Mouse (Mus musculus) hindlimb bud, embryonic 11.5 days (tissue): ENCODE results near the gene Mta2.
"Not testable (repeated sequence)": the region's sequence is repeated elsewhere in the genome, so short reads cannot be mapped to it uniquely, and the experiment has no call there.

Experiments used
- DNase-seq: peaks from one replicate; pipeline ENCODE4 v3.0.0-alpha.2; 2012; ENCODE audit warnings: low read depth, low spot score; ENCODE audit errors: extremely low spot score

The Mta2 gene

DNA sequence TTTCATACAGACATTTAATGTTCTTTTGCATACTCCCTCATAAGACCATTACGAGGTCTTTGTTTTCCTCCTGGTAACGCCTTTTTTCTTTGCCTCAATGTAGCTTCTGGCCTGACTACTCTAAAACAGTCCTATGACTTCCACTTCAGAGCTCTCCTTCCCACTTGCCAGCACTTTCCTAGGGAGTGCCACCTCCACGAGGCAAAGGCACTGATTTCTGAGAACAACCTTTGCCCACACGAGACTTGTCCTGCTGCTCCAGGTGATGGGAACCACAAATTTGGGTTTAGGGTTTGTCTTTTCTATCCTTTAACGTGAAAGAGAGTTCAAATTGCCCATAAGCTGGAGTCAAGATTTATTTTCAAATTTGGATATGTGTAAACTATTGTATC lies 24.5 kb downstream of the Mta2 start:
- no peak for DNase-seq

DNA sequence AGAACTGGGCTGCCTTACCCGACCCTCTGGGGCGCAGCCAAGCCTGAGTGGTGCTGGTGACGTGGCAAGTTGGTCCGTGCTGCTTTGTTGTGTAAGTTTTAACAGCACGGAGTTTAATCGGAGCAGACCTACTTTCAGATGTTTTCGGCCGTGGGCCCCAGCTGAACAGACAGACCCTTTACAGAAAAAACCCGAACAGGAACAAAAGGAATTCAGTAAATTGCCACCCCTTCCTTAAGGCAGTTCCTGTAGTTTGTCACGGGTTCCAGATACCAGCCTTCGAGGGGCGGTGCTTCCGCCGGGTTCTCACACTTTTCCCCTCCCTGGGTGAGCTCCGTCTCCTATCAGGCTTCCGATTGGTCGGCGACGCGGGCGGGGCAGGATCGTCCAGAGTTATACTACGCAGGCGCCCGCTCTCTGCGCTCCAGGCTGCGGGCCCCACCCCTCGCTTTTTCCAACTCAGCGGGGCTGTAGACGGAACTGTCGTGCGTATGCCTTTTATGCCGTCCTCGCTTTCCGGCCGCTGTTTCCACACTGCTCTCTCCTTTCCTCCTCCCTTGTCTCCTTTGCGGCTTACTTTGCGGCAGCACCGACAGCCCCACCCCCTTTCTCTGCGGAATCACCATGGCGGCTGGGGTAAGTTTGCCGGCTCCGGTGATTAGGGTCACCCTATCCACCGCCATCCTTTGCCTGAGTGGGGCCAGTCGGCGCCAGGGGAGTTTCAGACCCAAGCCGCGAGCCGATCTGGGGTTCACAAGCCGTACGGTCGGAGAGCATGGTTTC lies 25.1 kb downstream of the Mta2 start, which contains the start of gene Eef1g:
Gene Eef1g (plus strand): TSS at position 452 of the 783 bp plus-strand sequence.
- DNase-seq = peak; percentile 91

- DNase-seq = no peak
These were observed 25.7 kb downstream of the Mta2 start for GRCm38 (mm10) chr19:8967373-8967743.

DNA sequence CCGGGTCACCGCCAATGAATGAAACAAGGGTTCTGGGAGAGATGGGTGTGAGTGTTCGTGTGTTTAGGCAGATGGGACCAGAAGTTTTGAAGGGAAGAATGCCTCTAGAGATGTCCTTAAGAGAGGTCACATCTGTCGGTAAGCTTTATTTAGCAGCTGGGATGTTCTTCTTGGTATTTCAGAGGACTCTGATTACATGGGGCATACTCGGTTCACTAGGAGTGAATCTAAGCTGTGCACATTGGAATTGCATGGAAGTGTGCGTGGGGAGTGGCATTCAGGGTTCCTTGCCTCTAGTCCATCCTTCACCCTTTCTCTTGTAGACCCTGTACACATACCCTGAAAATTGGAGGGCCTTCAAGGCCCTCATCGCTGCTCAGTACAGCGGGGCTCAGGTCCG lies 26.2 kb downstream of the Mta2 start:
- DNase-seq = no peak

DNA sequence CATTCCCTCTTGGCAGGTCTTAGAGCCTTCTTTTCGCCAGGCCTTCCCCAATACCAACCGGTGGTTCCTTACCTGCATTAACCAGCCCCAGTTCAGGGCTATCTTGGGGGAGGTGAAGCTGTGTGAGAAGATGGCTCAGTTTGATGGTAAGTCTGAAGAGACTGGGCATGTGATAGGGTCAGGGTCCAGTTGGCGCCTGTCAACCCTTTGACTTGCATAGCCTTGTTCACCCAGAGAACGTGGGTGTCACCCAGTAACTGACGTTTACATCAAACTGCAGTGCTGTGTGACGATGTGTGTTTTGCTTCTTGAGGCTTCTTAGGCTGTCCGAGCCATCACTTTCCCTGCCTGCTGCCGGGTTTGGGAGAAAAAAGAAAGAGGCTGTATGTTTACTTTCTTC lies 30.8 kb downstream of the Mta2 start:
- not testable (repeated sequence) for DNase-seq

- no peak for DNase-seq
These were observed 33.0 kb downstream of the Mta2 start for GRCm38 (mm10) chr19:8974638-8975037.

DNA sequence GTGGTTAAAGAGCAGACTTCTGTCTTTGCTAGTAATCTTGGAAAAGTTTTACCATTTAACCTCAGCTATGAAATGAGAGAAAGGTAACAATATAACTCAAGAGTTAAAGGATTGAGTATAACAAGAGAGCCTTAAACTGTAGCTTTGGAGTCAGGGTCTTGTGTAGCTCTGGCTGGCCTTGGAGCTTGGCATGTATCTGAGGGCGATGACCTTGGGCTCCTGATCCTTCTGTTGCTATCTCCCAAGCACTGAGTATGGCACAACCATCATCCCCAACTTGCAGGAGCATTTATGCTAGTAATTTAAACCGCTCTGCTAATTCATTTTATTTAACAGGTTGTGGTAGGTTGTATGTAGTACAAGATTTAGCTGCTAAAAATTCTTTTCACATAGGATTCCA lies 33.8 kb downstream of the Mta2 start:
- no peak for DNase-seq

- DNase-seq = no peak
These were observed 34.9 kb downstream of the Mta2 start for GRCm38 (mm10) chr19:8976535-8976934.

DNA sequence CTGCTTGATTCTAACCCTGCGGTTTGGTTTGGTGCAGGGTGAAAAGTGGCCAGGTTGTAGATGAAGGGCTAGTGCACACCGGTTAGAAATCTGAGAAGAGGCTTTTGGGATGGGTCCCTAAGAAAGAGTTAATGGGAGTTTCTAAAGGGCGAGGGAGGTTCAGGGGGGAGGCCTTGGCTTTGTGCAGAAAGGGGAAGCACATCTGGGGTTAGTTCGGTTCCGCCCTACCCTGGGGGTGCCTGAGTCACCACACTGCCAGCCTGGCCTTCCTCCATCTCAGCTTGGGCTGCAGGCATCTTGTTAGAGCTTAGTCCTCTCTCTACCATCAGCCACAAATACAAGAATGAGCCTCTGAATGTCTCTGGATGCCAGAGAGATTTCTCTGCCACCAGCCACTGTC lies 39.1 kb downstream of the Mta2 start:
- DNase-seq = no peak

GRCm38 (mm10) chr19:8981450-8982168 lies 39.9 kb downstream of the Mta2 start:
- no peak for DNase-seq

- no peak for DNase-seq
These were observed 40.9 kb downstream of the Mta2 start for GRCm38 (mm10) chr19:8982303-8983149.

DNA sequence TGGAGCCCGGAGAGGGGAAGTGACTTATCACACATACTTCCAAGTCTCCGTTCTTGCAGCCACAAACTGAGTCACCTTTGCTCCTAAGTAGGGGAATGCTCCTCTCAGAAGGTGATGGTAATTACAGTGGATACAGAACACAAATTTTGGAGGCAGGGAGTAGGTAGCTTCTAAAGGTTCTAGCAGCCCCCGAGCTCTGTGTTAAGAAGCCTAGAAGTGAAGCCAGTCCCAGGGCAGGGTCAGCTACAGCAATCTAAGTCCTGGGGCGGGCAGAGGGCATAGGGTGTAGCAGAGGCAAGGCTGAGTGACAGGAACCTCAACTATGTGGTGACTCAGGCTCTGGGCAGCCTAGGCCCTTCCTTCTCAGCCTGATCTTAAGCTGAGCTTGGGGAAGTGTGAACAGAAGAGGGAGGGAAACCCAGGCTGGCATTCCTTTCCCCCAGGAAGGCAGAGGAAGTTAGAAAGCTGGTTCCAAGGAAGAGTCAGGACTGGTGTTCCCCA lies 41.5 kb downstream of the Mta2 start:
- DNase-seq = no peak

DNA sequence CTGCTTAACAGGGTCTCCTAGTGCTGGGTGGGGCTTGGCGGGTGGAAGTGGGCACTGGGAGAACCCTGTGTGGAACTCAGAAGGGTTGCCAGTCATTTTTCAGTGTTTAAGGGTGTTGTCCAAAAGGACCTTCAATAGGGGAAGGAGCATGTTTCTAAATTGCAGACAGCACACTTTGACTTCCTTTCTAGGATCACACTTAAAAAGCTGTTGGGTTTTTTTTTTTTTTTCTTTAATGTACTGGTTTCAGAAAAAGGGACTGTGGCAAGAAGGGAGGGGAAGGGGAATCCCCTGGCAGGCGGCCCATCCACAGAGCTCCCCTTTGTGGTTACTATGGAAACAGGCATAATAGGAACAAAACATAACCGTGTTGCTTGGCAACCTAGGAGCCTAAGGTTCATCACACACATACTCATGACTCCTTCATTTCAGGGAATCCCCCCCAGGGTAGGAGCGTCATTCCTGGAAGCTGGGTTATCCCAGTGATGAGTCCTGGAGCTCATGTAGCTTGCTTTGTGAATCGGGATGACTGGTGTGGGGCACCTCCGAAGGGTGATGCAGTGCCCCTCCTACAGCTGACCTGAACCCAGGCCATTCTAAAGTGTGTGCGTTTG lies 42.7 kb downstream of the Mta2 start:
- no peak for DNase-seq

- DNase-seq = no peak
These were observed 44.2 kb downstream of the Mta2 start for GRCm38 (mm10) chr19:8985891-8986290.

- DNase-seq = no peak
These were observed 46.1 kb downstream of the Mta2 start for GRCm38 (mm10) chr19:8987816-8988215.

DNA sequence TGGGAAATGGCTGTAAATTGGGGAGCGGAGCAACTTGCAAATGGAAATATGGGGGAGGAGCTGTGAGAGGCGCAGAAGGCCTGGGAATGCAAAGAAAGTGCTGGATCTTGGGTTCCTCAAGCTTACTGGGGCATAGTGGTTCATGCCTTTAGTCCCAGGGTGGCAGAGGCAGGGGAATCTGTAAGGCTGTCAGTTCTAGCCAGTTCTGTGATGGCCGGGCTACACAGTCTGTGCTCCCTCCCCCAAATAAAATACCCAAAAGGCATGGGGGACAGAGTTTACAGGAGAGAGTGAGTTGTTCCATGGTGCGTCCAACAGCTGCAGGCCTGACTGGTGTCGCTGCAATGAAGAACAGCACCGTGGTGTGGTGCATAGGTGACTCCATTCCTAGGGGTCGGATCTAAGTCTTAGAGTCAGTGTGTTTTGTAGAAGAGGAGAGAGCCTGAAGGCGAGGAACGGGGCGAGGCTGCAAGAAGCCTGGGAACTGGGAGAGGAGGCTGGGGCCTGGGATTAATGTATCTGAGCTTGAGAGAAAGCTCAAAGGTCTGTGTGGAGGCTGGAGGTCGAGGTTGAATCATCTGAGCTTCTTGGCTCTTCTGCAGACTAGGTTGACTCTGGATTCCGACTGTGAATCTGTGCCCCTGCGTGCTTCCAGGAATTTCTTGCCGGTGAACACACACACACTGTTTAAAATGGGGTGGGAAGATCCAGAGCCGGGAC lies 46.8 kb downstream of the Mta2 start:
- no peak for DNase-seq

- DNase-seq = no peak
These were observed 47.4 kb downstream of the Mta2 start, which contains the start of gene Ahnak for GRCm38 (mm10) chr19:8989066-8989566. Gene Ahnak (plus strand): TSS chr19:8989284.

GRCm38 (mm10) chr19:8989567-8990431 lies 48.1 kb downstream of the Mta2 start:
- no peak for DNase-seq
